Mouse (Mus musculus) E14TG2a.4 (cell line): ENCODE results near the gene Cox7b.

Experiments
- CTCF ChIP-seq: conservative IDR thresholded peaks from 2 replicates; pipeline ENCODE4 v1.5.1; 2014; ENCODE audit warnings: low read length
- POU5F1 ChIP-seq: IDR thresholded peaks from 2 replicates; pipeline ENCODE4 v1.6.1; 2014; ENCODE audit warnings: low read length, borderline replicate concordance

- TF ChIP-seq CTCF (no peak), POU5F1 (no peak)
These were observed 4.7 kb upstream of the Cox7b start for GRCm38 (mm10) chrX:106010762-106011161.
